Mouse (Mus musculus) megakaryocyte, embryonic 14.5 days (primary cell): ENCODE measurements around the gene 1700017D01Rik.

Experiments
- FLI1 ChIP-seq: IDR thresholded peaks from 2 replicates; pipeline ENCODE4 v1.6.1; 2012; ENCODE audit warnings: low read length, inconsistent platforms, mixed read lengths
- GATA1 ChIP-seq: IDR thresholded peaks from 3 replicates; pipeline ENCODE4 v1.6.1; 2012; ENCODE audit warnings: mixed read lengths, low read length, inconsistent platforms, borderline replicate concordance

DNA sequence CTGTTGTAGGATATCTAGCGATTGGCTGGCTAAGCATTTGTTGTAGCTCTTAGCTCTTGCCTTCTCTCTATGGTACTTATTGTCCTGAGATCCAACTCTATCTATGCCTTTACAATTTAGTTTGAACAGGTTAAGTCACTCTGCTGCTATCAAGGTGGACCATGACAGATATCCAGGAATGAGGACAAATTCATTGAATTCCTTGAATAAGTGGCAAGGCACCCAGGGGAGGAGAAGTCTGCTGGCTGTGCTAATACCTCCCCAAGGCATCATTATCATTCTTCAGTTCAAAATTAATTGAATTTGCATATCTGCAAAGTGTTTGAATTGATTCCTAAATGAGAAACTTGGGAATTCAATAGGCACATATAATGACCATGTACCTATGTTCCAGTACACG lies 46.8 kb upstream of the 1700017D01Rik start:
- TF ChIP-seq GATA1: no peak
- TF ChIP-seq FLI1: no peak
